Mouse (Mus musculus) adipose tissue, adult 10 weeks (tissue): ENCODE results near the gene Bahcc1. TPM values are rescaled to one million over a fixed set of nuclear protein-coding genes. Genes with fewer than 3 reads are reported as not detected.

Experiments used
- polyA plus RNA-seq: library from polyadenylated mRNA; stranded (reverse); fragments of 350-450 nt; fragmentation: Illumina TruSeq; extraction: RNeasy Lipid Tissue Mini Kit (QIAGEN cat#74804); gene quantifications from one replicate; pipeline ENCODE4 v1.2.3, GENCODE M21; 2014; ENCODE audit warnings: low read depth, low replicate concordance

The Bahcc1 gene
- polyA plus RNA-seq: 10.2 TPM

GRCm38 (mm10) chr11:120232230-120233097 is at the start of gene Bahcc1:
Gene Bahcc1 (plus strand): TSS chr11:120232947.

Other genes starting within 250 kb of the Bahcc1 start
- 8.2 TPM for gene Aatk, start 185.8 kb upstream of the Bahcc1 start, polyA plus RNA-seq
- gene Cep131, start 146.1 kb upstream of the Bahcc1 start, polyA plus RNA-seq: 10.0 TPM
- 14.0 TPM for gene Tepsin, start 134.2 kb upstream of the Bahcc1 start, polyA plus RNA-seq
- gene Ndufaf8, start 134.0 kb upstream of the Bahcc1 start, polyA plus RNA-seq: 39.2 TPM
- gene Slc38a10, start 81.6 kb upstream of the Bahcc1 start, polyA plus RNA-seq: 87.4 TPM
- 1,201 TPM for gene Actg1, start 115.6 kb downstream of the Bahcc1 start, polyA plus RNA-seq
- gene Fscn2, start 128.6 kb downstream of the Bahcc1 start, polyA plus RNA-seq: 0.92 TPM
- gene Faap100, start 145.8 kb downstream of the Bahcc1 start, polyA plus RNA-seq: 9.8 TPM
- 50.3 TPM for gene Nploc4, start 204.8 kb downstream of the Bahcc1 start, polyA plus RNA-seq
- gene Tspan10, start 209.7 kb downstream of the Bahcc1 start, polyA plus RNA-seq: not detected
- 0.65 TPM for gene Pde6g, start 220.6 kb downstream of the Bahcc1 start, polyA plus RNA-seq
- 20.5 TPM for gene Oxld1, start 225.1 kb downstream of the Bahcc1 start, polyA plus RNA-seq
- 18.3 TPM for gene Ccdc137, start 225.2 kb downstream of the Bahcc1 start, polyA plus RNA-seq
- 23.1 TPM for gene Arl16, start 234.7 kb downstream of the Bahcc1 start, polyA plus RNA-seq